Comparison of ENCODE assay signal across 24 mouse cellular contexts in the genomic region with DNA sequence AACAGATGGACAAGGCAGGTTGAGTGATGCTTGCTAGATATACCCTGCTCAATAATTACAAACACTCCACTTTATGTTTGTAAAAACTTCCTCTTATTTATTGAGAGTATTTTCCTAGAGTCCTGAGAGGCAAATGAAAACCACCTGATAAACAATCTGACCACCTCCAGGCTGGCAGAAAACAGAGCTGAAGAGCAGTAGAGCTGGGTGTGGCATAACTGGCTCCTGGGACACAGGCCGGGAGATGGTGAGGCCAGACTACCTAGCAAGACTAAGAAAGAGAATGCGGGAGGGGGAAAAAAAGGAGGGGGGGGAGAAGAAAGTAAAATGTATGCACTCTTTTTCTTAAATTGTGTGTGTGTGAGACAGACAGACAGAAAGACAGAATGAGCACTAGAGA. TPM values are rescaled to one million over a fixed set of nuclear protein-coding genes. Genes with fewer than 3 reads are reported as not detected.
"Had no signal": no experiment of that assay in that cellular context is flagged by ENCODE, and none has a peak within 500 bp of the region (broad histone marks: within the 10 kb centered on the region; RNA-seq: fewer than 3 reads in every experiment).

No protein-coding gene starts in this region.

- H3K4me2 ChIP-seq: lung, embryonic 15.5 days; midbrain, embryonic 12.5 days; neural tube, embryonic 13.5 days; neural tube, embryonic 15.5 days had no signal

- ATAC-seq: lung, postnatal 0 days; midbrain, embryonic 16.5 days had no signal

- H3K9me3 ChIP-seq: lung, embryonic 15.5 days; megakaryocyte, embryonic 14.5 days; midbrain, embryonic 10.5 days; midbrain, embryonic 12.5 days; neural tube, embryonic 13.5 days; neural tube, embryonic 15.5 days had no signal

- H3K27ac ChIP-seq: lung, embryonic 15.5 days; macrophage; midbrain, embryonic 10.5 days; midbrain, embryonic 12.5 days; neural tube, embryonic 13.5 days; neural tube, embryonic 15.5 days had no signal

- H3K4me3 ChIP-seq: lung, embryonic 15.5 days; megakaryocyte, embryonic 14.5 days; midbrain, embryonic 10.5 days; midbrain, embryonic 12.5 days; myocyte; neural tube, embryonic 13.5 days; neural tube, embryonic 15.5 days had no signal

- H3K9ac ChIP-seq: lung, embryonic 15.5 days; midbrain, embryonic 12.5 days; neural tube, embryonic 13.5 days; neural tube, embryonic 15.5 days had no signal

- DNase-seq: lung, adult 2 months; lung, postnatal 14 days; lung, postnatal 36 days; midbrain, embryonic 14.5 days; retina, postnatal 1 day; right cerebral cortex, adult 18-20 months; right cerebral cortex, postnatal 25 days; right cerebral cortex, postnatal 4 days; spleen, adult 18-20 months; thymus, adult 18-20 months; thymus, postnatal 14 days; thymus, postnatal 36 days had no signal

- H3K4me1 ChIP-seq: lung, embryonic 15.5 days; midbrain, embryonic 10.5 days; midbrain, embryonic 12.5 days; neural tube, embryonic 13.5 days had no signal

- H3K27me3 ChIP-seq: lung, embryonic 15.5 days; megakaryocyte, embryonic 14.5 days; midbrain, embryonic 12.5 days; neural tube, embryonic 13.5 days; neural tube, embryonic 15.5 days had no signal

- H3K36me3 ChIP-seq: lung, embryonic 15.5 days; midbrain, embryonic 12.5 days; neural tube, embryonic 13.5 days; neural tube, embryonic 15.5 days had no signal

RNA-seq across cellular contexts. Expression of a gene that starts 33.9 kb away (rescaled TPM):
- total RNA-seq: megakaryocyte progenitor cell, adult 5-6 weeks had no signal
- polyA plus RNA-seq: midbrain, embryonic 10.5 days; midbrain, embryonic 14.5 days; neural tube, embryonic 13.5 days; small intestine, adult 2 months had no signal

RNA-seq across cellular contexts. Expression of a gene that starts 45.7 kb away (rescaled TPM):
- polyA plus RNA-seq: macrophage had no signal
